Mouse (Mus musculus): ENCODE results near the gene Gm15127. TPM values are rescaled to one million over a fixed set of nuclear protein-coding genes. Genes with fewer than 3 reads are reported as not detected.
"Not testable (repeated sequence)": the region's sequence is repeated elsewhere in the genome, so short reads cannot be mapped to it uniquely, and the experiment has no call there.

Gene Gm15127
- total RNA-seq (2014; fragmentation: Nextera tagmentation) (not detected in 2 replicates), total RNA-seq (2017) (not detected in 2 replicates)

- not testable (repeated sequence) for ATAC-seq (replicated peaks; ENCODE audit: poor library complexity, severe bottlenecking)
Observed at GRCm38 (mm10) chrX:148663298-148663697, at the start of gene Gm15127. Gene Gm15127 (plus strand): TSS chrX:148663598.

DNA sequence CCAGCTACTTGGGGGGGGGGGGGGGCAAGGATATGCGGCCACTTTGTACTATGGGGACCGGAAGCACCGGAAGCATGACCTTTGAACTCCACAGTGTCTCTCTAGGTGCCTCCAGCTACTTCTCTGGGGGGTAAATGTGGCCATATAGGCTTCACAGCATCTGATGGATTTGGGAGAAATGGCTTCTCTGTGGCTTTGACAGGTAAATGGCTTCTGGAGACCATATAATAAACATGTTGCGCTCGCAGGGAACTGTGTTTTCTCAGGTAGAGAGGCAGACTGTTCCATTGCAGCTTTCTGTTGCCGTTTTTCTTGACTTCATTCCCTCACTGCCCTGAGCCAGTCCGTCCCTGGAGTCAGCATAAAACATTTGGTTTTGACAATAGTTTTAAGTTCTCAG lies 48.3 kb upstream of the Gm15127 start, which contains the start of gene Gm8334:
TSS of gene Gm8334 (minus strand) at position 101 of the 400 bp plus-strand sequence.
- not testable (repeated sequence) for ATAC-seq (replicated peaks; ENCODE audit: poor library complexity, severe bottlenecking)

DNA sequence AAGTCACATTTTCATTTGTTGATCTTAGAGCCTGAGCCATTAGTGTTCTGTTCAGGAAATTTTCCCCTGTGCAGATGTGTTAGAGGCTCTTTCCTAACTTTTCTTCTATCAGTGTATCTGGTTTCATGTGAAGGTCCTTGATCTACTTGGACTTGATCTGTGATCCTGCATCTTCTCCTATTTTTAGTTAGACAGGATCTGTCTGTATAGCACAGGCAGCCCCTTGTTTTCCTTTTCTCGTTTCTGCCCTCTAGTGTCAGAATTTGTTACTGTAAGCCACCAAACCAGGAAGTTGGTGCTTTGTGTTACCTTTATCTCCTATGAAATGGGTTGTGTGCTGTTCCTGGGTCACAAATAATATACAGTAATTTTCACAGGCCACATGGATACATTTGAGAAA lies 12.9 kb downstream of the Gm15127 start:
- not testable (repeated sequence) for ATAC-seq (replicated peaks; ENCODE audit: poor library complexity, severe bottlenecking)

Other genes starting within 250 kb of the Gm15127 start
- not detected in 2 replicates for gene Gm15114, start 174.6 kb upstream of the Gm15127 start, total RNA-seq (2014; fragmentation: Nextera tagmentation)
- gene Gm15114, start 174.6 kb upstream of the Gm15127 start, total RNA-seq (2017), result not detected in 2 replicates
- not detected in 2 replicates for gene Gm8334, start 48.4 kb upstream of the Gm15127 start, total RNA-seq (2014; fragmentation: Nextera tagmentation)
- gene Gm8334, start 48.4 kb upstream of the Gm15127 start, total RNA-seq (2017), result not detected in 2 replicates
- gene Luzp4, start 194.0 kb downstream of the Gm15127 start, total RNA-seq (2014; fragmentation: Nextera tagmentation), result not detected in 2 replicates
- not detected in 2 replicates for gene Luzp4, start 194.0 kb downstream of the Gm15127 start, total RNA-seq (2017)

Data from granulocyte monocyte progenitor cell, adult 5-6 weeks (primary cell).